Mouse (Mus musculus) urinary bladder, adult 2 months (tissue): Measurements from ENCODE around the gene Lsg1. TPM values are rescaled to one million over a fixed set of nuclear protein-coding genes. Genes with fewer than 3 reads are reported as not detected.
A peak's percentile ranks its signal among the peaks of the same experiment; 100 is the strongest.

Experiments used
- DNase-seq: peaks from one replicate; pipeline ENCODE4 v3.0.0; 2022; ENCODE audit warnings: low spot score
- polyA plus RNA-seq: library from polyadenylated mRNA; depleted of rRNA; stranded (reverse); fragments of >200 nt; gene quantifications from 2 replicates; pipeline ENCODE4 v1.2.3, GENCODE M21; 2012

Lsg1 gene
- polyA plus RNA-seq, 1 experiment: 22.5 TPM

GRCm38 (mm10) chr16:30600431-30601045 lies 13.1 kb upstream of the Lsg1 start:
- peak; percentile 56 for DNase-seq

DNA sequence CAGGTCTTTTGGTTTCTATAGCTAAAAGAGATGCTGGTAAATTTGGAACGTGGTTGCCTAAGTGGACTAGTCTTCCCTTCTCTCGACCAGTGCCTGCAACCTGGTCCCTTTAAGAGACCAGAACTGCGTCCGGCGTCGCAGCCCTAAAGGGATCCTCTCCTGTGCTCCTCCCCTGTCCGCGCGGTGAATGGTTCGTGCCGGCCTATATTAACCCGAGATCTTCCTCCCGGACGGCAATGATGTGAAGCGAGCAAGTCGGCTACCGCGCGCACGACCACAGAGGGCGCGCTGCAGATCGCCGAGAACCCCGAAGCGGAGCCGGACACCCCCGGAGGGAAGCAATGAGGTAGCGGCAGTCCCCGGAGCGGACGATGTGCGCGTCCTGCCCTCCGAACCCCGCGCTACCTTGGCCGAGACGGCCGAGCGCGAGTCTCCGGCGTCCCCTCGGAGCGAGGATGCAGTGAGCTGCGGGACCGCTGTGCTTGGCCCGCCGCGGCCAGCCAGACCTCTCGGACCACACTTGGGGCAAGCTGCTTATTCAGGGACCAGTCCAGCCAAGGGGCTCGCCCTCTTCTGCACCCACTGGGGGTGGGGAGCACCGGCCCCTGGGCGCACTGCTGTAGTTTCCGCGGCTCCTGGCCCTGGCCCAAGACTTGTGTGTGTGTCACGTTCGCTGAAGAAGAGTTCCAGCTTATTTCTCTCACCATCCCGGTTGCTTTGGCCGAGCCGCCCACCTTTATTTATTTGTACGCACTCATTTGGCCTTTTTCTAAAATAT lies 12.3 kb upstream of the Lsg1 start, which contains the start of gene Fam43a:
Fam43a (plus strand) TSS at position 233 of the 778 bp plus-strand sequence.
- DNase-seq: peak; percentile 87

DNA sequence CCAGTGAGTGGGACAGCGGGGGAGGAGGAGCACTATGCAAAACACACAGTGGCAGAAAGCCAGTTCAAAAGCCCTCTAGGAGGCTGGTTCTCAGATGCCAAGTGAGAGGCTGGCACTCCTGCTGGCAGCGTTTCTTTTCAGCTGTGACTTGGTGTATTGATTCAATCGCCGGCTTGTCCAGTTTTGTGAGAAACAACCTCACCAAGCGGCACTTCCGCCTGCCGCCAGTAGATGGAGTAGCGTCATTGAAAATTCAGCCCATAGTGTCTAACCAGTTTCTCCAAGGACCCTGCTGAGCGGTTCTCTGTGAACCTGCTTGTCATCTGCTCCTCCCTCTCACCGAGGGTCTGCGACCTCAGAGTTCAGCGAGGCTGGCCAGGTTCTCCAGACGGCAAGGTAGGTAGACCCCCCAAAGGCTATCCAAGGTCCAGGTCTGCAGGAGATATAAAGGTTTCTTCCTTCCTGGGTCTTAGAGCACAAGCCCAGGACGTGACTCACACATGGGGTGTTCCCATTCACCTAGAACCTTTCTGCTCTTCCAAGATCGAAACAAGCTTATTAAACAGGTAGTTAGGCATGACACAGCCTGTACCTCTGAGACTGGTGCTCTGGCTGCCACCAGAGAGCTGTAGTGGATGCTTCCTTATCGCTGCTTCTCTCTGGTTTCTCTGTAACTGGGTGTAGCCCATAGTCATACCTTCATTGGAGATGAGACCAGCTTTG lies 9.7 kb upstream of the Lsg1 start:
- DNase-seq: peak; percentile 78

DNA sequence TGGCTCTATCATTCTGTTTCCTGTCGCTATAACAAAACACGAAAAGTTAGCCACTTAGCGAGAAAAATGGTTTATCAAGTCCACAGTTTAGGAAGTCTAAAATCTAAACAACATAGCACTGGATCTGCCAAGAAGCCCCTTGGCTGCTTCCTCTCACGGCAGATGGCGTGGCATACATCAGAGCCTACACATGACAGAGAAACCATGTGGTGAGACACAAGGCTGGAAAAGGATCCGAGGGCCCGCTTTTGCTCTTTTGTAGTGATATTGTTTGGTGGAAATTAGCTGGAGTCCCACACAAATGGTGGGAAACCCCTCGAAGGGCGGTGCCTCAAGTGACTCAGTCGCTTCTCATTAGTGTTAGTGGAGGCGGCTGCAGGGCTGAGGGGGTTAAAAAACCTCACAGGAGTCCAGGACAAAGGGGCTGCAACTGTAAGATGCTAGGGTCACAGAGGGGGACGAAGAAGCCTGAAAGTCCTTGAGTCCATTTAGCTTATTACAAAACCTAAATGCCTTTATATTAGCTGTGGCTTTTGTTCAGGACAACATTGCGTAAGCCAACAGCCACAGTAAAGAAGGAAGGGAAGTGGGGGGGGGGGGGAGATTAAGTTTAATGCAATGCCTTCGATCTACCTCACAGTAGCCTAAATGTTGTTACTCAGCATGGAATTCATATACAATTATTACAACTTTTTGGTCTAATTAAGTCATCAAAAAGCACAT lies 8.6 kb upstream of the Lsg1 start:
- no peak for DNase-seq

GRCm38 (mm10) chr16:30595356-30595755 lies 8.0 kb upstream of the Lsg1 start:
- no peak for DNase-seq

- no peak for DNase-seq
Measured at GRCm38 (mm10) chr16:30591990-30592389, 4.6 kb upstream of the Lsg1 start.

DNA sequence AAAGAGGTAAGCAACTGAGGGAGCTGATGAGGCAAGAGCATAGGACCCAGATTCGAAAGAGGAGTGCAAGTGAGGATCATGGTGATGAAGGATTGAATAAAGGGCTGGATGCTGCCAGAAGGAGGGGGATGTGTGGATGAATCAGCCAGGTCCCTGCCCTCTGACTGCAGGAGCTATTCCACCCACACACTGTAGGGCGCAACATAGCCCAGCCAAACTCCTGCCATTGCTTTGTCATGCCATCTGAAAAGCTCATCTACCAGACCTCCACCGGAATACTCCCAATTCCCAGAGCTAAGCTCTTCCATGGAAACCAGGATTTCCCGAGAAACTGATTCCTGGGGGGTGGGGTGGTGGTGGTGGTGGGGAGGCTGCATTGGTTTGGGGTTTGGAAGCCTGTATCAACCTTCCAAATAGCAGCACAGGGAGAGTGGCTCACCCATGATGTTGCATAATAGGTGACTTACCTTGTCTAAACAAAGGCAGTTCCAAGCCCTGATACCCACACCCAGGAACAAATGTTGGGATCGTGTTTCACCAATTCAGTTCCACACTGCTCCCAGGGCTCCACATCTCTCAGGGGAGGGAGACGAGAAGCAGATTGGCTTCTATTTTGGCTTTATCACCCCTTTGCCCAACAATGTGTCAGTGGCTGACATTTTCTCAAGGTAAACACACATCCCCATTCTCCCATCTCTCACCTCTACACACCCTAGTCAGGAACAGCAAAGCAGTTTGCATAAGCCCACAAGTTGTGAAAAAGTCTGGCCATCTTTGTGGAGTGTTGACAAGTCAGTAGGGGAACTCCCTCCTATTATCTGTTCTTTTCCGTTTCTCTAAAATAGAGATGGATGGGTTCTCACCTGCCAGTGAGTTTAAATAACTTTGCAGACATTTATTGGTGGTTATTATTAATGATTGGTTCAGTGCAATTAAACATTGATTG lies 3.1 kb upstream of the Lsg1 start:
- DNase-seq: no peak

GRCm38 (mm10) chr16:30586935-30587493 lies 378 bp downstream of the Lsg1 start:
- no peak for DNase-seq

- no peak for DNase-seq
Measured at GRCm38 (mm10) chr16:30580765-30581164, 6.6 kb downstream of the Lsg1 start.

- no peak for DNase-seq
Measured at GRCm38 (mm10) chr16:30576392-30576791, 11.0 kb downstream of the Lsg1 start.

DNA sequence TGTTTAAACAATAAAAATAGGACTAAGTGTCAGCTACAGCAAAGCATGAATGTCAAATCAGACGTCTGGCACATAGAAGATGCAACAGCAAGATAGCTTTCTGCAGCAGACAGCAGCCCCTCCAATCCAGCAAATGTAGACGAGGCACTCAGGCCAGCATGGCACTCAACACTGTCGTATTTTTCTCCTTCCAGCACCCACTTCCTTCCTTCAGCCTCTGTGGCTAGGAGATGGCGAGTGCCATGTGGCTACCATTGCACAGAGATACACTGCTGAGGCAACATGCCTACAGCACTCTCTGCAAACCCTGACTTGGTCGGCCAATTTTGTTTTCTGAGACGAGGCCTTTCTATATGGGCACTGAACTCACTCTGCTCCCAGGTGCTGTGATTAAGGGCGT lies 11.6 kb downstream of the Lsg1 start:
- DNase-seq: no peak

GRCm38 (mm10) chr16:30572239-30572638 lies 15.2 kb downstream of the Lsg1 start:
- DNase-seq: no peak

DNA sequence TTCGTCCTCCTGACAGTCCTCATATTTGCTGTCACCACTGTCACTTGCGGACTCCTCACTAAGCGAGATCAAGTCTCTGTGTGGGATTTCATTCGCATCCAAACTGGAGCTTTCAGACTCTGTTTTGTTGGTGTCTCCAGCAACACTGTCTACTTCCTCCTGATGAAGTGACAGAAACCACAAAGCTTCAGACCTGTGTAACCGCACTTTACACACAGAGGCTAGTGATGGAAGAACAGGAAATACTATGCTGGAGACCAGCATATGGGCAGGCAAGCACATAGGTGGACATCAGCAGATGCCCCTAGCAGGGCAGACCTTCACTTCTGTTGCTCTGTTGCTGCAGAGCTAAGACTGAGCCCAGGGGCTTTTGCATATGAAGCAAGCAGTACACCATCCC lies 16.0 kb downstream of the Lsg1 start:
- no peak for DNase-seq

GRCm38 (mm10) chr16:30570173-30570572 lies 17.2 kb downstream of the Lsg1 start:
- DNase-seq: no peak

GRCm38 (mm10) chr16:30565631-30566030 lies 21.8 kb downstream of the Lsg1 start:
- no peak for DNase-seq

DNA sequence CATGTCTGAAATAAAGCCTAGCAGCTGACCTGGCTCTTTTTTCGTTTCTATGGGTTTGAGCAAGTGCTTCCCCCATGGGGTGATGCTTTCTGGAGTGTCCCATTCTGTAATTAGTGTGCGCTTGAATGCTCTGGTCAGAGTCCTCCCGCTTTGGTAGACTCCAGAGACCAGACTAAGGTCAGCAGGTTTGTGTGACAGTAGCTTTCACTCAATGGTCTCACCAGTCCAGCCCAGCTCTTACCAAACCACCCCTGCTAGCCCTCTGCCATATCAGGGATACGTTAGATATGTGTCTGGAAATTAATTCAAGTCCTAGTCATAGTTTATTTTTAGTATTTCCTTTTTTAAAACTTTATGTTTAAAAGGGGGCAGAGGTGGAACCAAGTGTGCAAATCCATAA lies 26.8 kb downstream of the Lsg1 start:
- DNase-seq: no peak

- no peak for DNase-seq
Measured at GRCm38 (mm10) chr16:30559312-30559992, 27.9 kb downstream of the Lsg1 start.

DNA sequence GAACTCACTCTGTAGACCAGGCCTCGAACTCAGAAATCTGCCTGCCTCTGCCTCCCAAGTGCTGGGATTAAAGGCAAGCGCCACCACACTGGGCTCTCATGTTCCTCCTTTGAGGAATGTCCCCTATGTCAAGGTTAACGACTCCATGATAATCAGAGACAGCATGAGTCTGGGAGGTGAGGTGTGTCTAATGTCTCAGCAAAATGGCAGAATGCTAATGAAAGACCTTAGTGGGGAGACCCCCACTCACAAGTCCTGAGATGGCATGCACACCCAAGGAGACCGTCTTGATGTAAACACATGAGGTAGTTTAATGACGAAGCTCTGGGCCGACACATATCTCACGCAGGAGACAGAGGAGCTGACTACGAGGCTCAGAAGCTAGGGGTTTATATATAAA lies 33.3 kb downstream of the Lsg1 start:
- DNase-seq: no peak

GRCm38 (mm10) chr16:30552621-30553338 lies 34.6 kb downstream of the Lsg1 start:
- DNase-seq: no peak
